Mouse (Mus musculus): ENCODE measurements around the gene Gm10181.
"Not testable (repeated sequence)": the region's sequence is repeated elsewhere in the genome, so short reads cannot be mapped to it uniquely, and the experiment has no call there.

Gene Gm10181

GRCm38 (mm10) chr9:25089122-25089521 lies at the start of gene Gm10181:
Gene Gm10181, plus strand, starts transcription at chr9:25089422.
- in situ Hi-C loops (cut with MseI, MboI): no loop called here

- in situ Hi-C loops (cut with MseI, MboI): loop anchor here in 1 of 2 experiments (25.0 kb wide), 1 partner anchor 504 kb away; no protein-coding TSS in a partner anchor
Measured at GRCm38 (mm10) chr9:25041665-25042064, 47.6 kb upstream of the Gm10181 start.

DNA sequence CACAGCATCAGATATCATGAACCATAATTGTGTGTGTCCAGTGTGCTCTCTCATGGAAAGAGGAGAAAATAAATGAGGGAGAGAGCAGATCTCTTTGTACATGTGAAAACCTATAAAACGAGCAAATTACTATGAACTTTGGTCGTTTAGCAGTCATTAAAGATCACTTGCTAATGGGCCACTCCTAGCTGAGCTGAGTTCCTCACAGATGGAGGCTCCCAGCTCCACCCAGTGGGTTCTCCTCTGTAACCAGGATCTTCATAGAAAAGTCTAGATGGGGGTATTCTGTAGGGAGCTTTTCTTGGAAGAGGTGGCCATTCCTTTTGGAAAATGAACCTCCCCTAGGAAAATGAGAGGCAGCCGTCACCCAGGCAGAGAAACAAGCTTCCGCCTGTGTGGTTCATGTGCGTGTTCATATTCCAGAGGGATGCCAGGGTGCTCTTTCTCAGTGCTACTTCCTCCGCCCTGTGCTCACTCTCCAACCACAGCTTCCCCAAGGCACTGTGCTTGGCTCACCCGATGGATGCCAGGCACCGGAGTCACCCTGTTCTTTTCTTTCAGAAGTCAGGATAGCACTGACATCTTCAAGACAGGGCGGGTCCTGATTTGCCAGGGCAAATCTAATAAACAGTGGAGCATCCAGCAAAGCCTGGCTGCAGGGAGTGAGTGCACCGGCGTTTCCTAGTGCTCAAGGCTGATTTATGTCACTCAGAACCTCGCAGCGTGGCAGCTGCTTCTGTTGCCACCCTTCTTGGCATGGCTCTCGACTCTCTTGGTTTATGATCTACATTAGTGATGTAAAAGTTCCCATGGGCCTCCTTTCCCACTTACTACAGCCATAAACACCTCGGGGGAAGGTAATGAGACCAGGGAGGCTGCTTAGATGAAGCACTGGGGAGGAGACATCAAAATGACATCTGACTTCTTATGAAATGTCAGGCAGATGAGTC lies 46.8 kb upstream of the Gm10181 start:
- in situ Hi-C loops (cut with MseI, MboI): loop anchor here in 1 of 2 experiments (25.0 kb wide), 1 partner anchor 505 kb away; no protein-coding TSS in a partner anchor

GRCm38 (mm10) chr9:25044325-25044724 lies 44.9 kb upstream of the Gm10181 start:
- in situ Hi-C loops (cut with MseI, MboI): loop anchor here in 1 of 2 experiments (25.0 kb wide), 1 partner anchor 507 kb away; no protein-coding TSS in a partner anchor

- in situ Hi-C loops (cut with MseI, MboI): loop anchor here in 1 of 2 experiments (25.0 kb wide), 1 partner anchor 511 kb away; no protein-coding TSS in a partner anchor
Measured at GRCm38 (mm10) chr9:25048289-25048688, 40.9 kb upstream of the Gm10181 start.

DNA sequence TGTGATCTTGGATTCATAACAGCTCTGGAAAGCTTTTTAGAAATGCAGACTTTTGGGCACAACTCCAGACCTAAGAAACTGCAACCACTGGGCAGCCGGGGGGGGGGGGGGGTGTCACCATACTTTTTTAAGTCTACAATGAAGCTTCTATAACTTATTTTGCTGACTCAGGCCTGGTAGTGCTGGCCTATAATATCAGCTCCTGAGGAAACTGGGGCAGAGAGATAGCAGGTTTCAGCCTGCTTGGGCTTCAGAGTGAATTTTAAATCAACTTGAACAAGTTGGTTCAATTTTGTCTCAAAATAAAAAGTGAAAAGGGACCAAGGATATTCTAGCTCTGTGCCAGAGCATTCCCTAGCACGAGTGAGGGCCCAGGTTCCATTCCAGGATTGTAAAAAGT lies 40.3 kb upstream of the Gm10181 start:
- in situ Hi-C loops (cut with MseI, MboI): loop anchor here in 1 of 2 experiments (25.0 kb wide), 1 partner anchor 512 kb away; no protein-coding TSS in a partner anchor

GRCm38 (mm10) chr9:25051901-25052300 lies 37.3 kb upstream of the Gm10181 start:
- in situ Hi-C loops (cut with MseI, MboI): no loop called here

GRCm38 (mm10) chr9:25055650-25056376 lies 33.4 kb upstream of the Gm10181 start:
- in situ Hi-C loops (cut with MseI, MboI): no loop called here

GRCm38 (mm10) chr9:25058726-25059125 lies 30.5 kb upstream of the Gm10181 start:
- in situ Hi-C loops (cut with MseI, MboI): no loop called here

GRCm38 (mm10) chr9:25072666-25073065 lies 16.6 kb upstream of the Gm10181 start:
- in situ Hi-C loops (cut with MseI, MboI): no loop called here

- in situ Hi-C loops (cut with MseI, MboI): no loop called here
Measured at GRCm38 (mm10) chr9:25075977-25076376, 13.2 kb upstream of the Gm10181 start.

DNA sequence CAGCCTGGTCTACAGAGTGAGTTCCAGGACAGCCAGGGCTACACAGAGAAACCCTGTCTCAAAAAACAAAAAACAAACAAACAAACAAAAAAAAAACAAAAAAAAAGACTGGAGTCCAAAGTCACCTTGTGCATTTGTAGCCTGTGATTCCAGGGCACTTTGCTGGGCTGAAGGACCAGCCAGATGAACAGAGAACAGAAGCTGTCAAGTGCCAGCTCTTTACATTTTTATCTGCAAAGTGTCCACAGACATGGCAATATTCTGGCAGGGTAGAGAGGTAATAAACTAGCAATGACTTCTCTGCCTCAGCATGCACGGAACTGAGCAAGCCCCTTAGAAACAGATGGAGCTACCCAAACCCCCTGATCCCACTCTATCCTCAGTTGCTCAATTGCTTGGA lies 12.7 kb upstream of the Gm10181 start:
- in situ Hi-C loops (cut with MseI, MboI): no loop called here

- in situ Hi-C loops (cut with MseI, MboI): no loop called here
Measured at GRCm38 (mm10) chr9:25090853-25091252, 1.6 kb downstream of the Gm10181 start.

GRCm38 (mm10) chr9:25102881-25103280 lies 13.7 kb downstream of the Gm10181 start:
- in situ Hi-C loops (cut with MseI, MboI): no loop called here

- in situ Hi-C loops (cut with MseI, MboI): no loop called here
Measured at GRCm38 (mm10) chr9:25104638-25105037, 15.4 kb downstream of the Gm10181 start.

GRCm38 (mm10) chr9:25123590-25123989 lies 34.4 kb downstream of the Gm10181 start:
- in situ Hi-C loops (cut with MseI, MboI): not testable (repeated sequence)

- in situ Hi-C loops (cut with MseI, MboI): no loop called here
Measured at GRCm38 (mm10) chr9:25124048-25124447, 34.8 kb downstream of the Gm10181 start.

GRCm38 (mm10) chr9:25132253-25132652 lies 43.0 kb downstream of the Gm10181 start:
- in situ Hi-C loops (cut with MseI, MboI): no loop called here

DNA sequence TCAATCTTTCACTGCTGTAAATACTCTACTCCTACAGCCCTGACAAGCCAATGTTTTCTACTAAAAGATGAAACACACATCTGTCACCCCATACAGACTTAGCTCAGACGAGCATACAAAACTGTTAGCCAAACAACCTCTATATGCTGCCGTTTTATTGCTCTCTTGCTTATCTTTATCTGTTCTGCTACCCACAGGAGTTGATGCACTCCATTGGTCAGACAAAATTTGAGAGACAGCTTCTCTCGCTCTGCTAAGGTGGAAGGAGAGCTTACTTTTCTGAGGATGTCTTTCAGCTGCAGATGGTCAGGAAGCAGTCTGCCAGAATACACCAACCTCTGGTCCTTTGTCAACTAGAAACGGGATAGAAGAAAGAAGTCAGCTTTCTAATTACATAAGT lies 43.7 kb downstream of the Gm10181 start:
- in situ Hi-C loops (cut with MseI, MboI): no loop called here

DNA sequence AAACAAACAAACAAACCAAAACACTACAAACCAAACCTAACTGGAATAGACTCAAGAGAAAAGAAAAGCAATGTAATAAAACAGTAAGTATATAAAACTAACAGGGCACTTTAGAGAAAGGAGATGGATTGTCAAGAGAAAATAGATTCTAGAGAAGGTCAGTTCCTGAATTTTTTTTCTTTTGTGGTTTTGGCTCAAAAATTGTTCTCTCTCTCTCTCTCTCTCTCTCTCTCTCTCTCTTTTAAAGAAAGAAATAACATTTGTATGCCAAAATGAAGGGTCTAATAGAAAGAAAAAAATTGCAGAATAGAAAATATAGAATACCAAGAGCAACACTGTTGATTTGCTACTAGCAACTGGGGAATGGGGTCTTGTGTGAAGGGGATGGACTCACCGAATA lies 49.7 kb downstream of the Gm10181 start:
- in situ Hi-C loops (cut with MseI, MboI): no loop called here
